Mouse (Mus musculus): Measurements from ENCODE around the gene Ino80e.

- TF ChIP-seq CTCF (IDR thresholded peaks at IDR 0.05; ENCODE audit: control insufficient read depth, insufficient read depth, insufficient read length): no peak
- TF ChIP-seq MYOD1 (IDR thresholded peaks at IDR 0.05; ENCODE audit: control insufficient read depth, insufficient read length, low read depth): peak; percentile 17
Measured at GRCm38 (mm10) chr7:126802134-126802889, 59.9 kb downstream of the Ino80e start.

All from C2C12 (cell line).